Mouse (Mus musculus) myocyte (in vitro differentiated cells): Measurements from ENCODE around the gene Pnpt1.

ENCODE experiments used
- CEBPB ChIP-seq: IDR thresholded peaks from 2 replicates; pipeline ENCODE4 v1.6.1; 2011; ENCODE audit warnings: mild to moderate bottlenecking, moderate library complexity; ENCODE audit not compliant: poor library complexity, insufficient read depth, severe bottlenecking
- E2F4 ChIP-seq: IDR thresholded peaks from one replicate; pipeline ENCODE4 v1.6.1; 2011; ENCODE audit warnings: mild to moderate bottlenecking, control low read depth, moderate library complexity; ENCODE audit not compliant: insufficient read depth
- MAX ChIP-seq: IDR thresholded peaks from one replicate; pipeline ENCODE4 v1.6.1; 2011; ENCODE audit warnings: low read depth, mild to moderate bottlenecking, control low read depth
- MYOD1 ChIP-seq, 3 experiments: IDR thresholded peaks; one replicate each; pipeline ENCODE4 v1.6.1; 2011; ENCODE audit warnings: control low read depth in 2 of 3, low read depth in 2 of 3, mild to moderate bottlenecking in 2 of 3, moderate library complexity in 1 of 3; ENCODE audit not compliant: insufficient read length in 2 of 3, control insufficient read depth in 1 of 3
- MYOG ChIP-seq, 3 experiments: IDR thresholded peaks; one replicate each; pipeline ENCODE4 v1.6.1; 2011; ENCODE audit warnings: control low read depth in 2 of 3, low read depth in 2 of 3, mild to moderate bottlenecking in 2 of 3; ENCODE audit not compliant: insufficient read length in 2 of 3, control insufficient read depth in 1 of 3, insufficient read depth in 1 of 3
- POLR2A ChIP-seq: IDR thresholded peaks from one replicate; pipeline ENCODE4 v1.6.1; 2011; ENCODE audit warnings: low read depth, mild to moderate bottlenecking, control low read depth, moderate library complexity; ENCODE audit not compliant: insufficient read length
- POLR2AphosphoS2 ChIP-seq: IDR thresholded peaks from one replicate; pipeline ENCODE4 v1.6.1; 2011; ENCODE audit warnings: low read depth, control low read depth; ENCODE audit not compliant: insufficient read length
- REST ChIP-seq: IDR thresholded peaks from one replicate; pipeline ENCODE4 v1.6.1; 2011; ENCODE audit warnings: mild to moderate bottlenecking, control low read depth, moderate library complexity; ENCODE audit not compliant: insufficient read depth, insufficient read length
- SRF ChIP-seq: IDR thresholded peaks from one replicate; pipeline ENCODE4 v1.6.1; 2011; ENCODE audit warnings: low read depth; ENCODE audit not compliant: control insufficient read depth, insufficient read length
- TCF12 ChIP-seq: IDR thresholded peaks from one replicate; pipeline ENCODE4 v1.6.1; 2011; ENCODE audit warnings: mild to moderate bottlenecking, control low read depth; ENCODE audit not compliant: poor library complexity, insufficient read depth, severe bottlenecking
- TCF3 ChIP-seq: IDR thresholded peaks from one replicate; pipeline ENCODE4 v1.6.1; 2011; ENCODE audit warnings: low read depth, control low read depth; ENCODE audit not compliant: insufficient read length
- USF1 ChIP-seq: IDR thresholded peaks from one replicate; pipeline ENCODE4 v1.6.1; 2011; ENCODE audit warnings: low read depth, mild to moderate bottlenecking, control low read depth, moderate library complexity

DNA sequence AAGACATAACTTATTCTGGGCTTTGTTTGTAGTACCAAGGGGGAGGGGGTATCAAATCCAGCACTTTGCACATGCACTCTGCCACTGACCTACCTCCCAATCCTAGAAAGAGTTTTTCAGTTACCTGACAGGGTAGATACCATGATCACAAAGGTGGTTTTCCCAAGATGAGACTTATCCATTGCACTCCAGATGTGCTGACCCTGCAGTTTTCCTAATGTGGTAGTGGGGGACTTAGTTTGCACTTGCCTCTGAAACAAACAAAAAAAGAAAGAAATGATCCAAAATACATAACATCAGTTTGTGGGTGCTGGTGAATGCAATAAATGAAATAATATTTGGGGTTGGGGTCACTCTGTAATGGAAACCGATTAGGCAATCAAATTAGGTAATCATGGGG is 48.8 kb downstream of the Pnpt1 start:
- no peak for TF ChIP-seq MYOG (IDR thresholded peaks at IDR 0.05; ENCODE audit: control insufficient read depth in 1 of 3, insufficient read depth in 1 of 3, insufficient read length in 2 of 3, low read depth in 2 of 3)
- no peak for TF ChIP-seq POLR2A
- no peak for TF ChIP-seq MYOD1 (IDR thresholded peaks at IDR 0.05; ENCODE audit: control insufficient read depth in 1 of 3, insufficient read length in 2 of 3, low read depth in 2 of 3)
- TF ChIP-seq E2F4, result no peak
- no peak for TF ChIP-seq TCF3
- TF ChIP-seq CEBPB, result no peak
- no peak for TF ChIP-seq TCF12
- no peak for TF ChIP-seq MAX
- no peak for TF ChIP-seq USF1
- no peak for TF ChIP-seq SRF
- TF ChIP-seq REST, result no peak
- no peak for TF ChIP-seq POLR2AphosphoS2
